Mouse (Mus musculus) brain, adult 2 months (tissue): ENCODE data around the gene Csnk2a1.
A peak's percentile ranks its signal among the peaks of the same experiment; 100 is the strongest.
"Not testable (repeated sequence)": the region's sequence is repeated elsewhere in the genome, so short reads cannot be mapped to it uniquely, and the experiment has no call there.

Source experiments
- DNase-seq: peaks from one replicate; pipeline ENCODE4 v3.0.0; 2011; ENCODE audit warnings: low read depth, low spot score

Csnk2a1 gene

DNA sequence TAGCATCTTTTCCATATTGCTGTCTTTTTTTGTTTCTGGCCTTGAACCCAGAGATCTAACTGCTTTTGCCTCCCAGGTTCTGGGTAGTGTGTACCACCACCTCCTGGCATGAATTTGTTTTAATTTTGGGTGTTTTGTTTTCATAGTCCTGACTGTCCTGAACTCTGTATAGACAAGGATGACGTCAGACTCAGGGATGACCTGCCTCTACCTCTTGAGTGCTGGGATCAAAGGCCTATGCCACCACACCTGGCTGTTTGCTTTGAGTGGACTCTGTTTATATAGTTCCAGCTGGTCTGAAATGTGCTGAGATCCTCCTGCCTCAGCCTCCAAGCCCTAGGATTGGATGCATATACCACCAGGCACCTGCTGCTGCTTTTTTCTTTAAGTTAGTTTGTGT is 11.3 kb downstream of the Csnk2a1 start:
- DNase-seq: no peak

GRCm38 (mm10) chr2:152240580-152240979 is 13.9 kb downstream of the Csnk2a1 start:
- DNase-seq: no peak

- no peak for DNase-seq
These were observed 20.6 kb downstream of the Csnk2a1 start for GRCm38 (mm10) chr2:152247213-152247612.

GRCm38 (mm10) chr2:152250511-152250910 is 23.9 kb downstream of the Csnk2a1 start:
- DNase-seq: no peak

DNA sequence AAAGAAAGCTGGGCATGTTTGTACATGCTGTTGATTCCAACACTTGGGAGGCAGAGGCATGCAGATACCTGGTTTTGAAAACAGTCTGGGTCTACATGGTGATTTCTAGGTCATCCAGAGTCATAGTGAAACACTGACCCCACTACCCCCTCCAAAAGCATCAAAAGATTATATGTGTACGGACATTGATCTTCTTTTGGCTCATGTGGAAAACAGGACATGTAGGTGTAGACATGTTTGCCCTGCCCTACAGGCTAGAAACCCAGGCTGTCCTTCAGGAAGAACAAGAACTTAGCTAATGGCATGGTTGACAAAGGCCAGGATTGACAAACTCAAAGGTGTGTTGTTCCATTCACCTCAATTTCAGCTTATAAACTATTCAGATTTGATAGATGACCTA is 33.1 kb downstream of the Csnk2a1 start:
- DNase-seq: no peak

GRCm38 (mm10) chr2:152273639-152274038 is 47.0 kb downstream of the Csnk2a1 start:
- no peak for DNase-seq

DNA sequence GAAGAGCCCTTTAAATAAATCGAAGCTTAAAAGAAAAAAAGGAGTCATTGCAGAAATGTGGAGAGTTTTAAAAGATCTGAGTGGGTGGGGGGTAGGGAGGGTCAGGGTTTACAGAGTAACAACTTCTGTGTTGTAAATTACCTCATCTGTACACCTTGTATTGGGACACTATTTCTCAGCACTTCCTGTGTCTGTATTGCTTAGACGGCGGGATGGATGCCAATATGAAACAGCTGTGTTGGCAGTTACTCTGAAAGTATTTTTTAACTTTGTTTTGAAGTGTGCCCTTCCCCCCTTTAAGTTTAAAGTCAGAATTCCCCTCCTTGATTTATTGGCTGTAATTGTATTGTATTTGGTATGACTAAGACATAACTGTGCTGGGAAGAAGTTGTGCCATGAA is 54.8 kb downstream of the Csnk2a1 start:
- no peak for DNase-seq

GRCm38 (mm10) chr2:152287560-152287959 is 60.9 kb downstream of the Csnk2a1 start:
- DNase-seq: no peak

DNA sequence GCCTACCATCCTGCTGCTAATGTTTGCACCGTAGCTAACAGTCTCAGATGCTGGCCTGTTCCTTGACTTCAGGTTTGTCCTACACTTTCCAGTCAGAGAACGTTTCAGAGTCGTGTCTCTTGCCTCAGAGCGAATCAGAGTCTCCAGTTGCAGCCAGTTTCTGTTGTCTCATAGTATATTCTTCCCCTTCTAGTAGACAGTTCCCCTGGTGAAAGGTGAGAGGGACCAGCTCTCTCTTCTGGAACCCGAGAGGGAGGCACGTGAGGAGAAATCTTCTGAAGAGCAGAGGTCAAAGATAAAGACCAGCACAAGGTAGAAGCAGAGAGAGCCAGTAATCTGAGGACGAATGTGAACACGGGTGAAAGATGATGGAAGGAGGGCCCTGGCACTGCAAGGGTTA is 61.4 kb downstream of the Csnk2a1 start:
- no peak for DNase-seq

GRCm38 (mm10) chr2:152289623-152290022 is 63.0 kb downstream of the Csnk2a1 start:
- not testable (repeated sequence) for DNase-seq

GRCm38 (mm10) chr2:152292475-152292874 is 65.8 kb downstream of the Csnk2a1 start:
- DNase-seq: no peak

DNA sequence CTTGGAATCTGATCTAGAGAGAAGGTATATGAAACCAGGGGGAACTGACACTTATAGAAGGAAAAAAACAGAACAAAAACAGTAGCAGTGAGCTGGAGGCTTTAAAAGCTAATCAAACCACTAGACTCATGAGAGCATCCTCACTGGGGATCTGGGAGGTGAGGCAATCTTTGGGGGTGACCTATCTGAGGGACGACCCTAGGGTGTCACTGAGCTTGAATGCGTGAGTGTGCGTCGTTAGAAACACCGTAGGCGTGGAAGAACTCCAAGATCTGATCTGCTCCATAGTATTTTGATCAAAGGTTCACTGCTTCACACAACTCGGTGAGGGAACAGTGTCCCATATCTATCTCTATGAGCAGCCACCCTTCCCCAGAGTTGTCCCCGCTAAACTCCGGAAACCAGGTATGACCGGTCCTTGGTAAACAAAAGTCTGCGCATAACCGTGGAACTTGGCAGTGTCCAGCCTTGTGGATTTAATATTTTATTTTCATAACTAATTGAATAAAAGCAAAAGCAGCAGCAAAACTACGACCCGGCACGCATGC is 66.6 kb downstream of the Csnk2a1 start:
- no peak for DNase-seq

DNA sequence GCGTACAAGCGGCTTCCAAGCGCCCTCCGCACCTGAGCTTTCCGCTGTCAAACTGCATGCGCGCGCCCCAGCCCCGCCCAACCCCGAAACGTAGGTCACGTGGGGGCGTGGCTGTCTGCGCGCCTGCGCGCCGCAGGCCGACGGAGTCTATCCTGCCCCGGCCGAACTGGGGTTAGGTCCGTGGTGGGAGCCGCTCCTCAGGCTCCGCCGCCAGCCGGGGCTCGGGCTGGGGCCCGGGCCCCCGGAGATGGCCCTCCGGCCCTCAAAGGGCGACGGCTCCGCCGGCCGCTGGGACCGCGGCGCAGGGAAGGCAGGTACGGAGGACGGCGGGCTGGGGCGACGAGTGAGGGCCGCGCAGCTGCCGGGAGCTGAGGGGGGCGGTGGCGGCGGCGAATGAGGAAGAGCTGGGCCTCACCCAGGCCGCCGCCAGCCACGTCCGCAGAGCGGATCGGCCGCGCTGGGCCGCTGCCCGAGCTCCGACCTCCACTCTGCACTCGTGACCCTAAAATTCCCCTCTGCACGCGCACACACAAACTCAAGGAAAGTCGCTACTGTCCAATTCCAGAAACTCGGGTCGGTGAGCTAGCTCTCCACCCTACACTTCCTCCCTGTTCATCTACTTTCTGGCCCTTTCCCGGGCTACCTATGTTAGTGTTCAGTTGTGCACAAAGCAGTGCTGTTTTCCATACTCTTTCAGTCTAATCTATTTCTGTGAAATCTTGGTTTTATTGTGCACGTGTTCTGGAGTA is 67.3 kb downstream of the Csnk2a1 start, which contains the start of gene Tbc1d20:
Tbc1d20 (plus strand) TSS at position 102 of the 749 bp plus-strand sequence.
- peak; percentile 96 for DNase-seq

DNA sequence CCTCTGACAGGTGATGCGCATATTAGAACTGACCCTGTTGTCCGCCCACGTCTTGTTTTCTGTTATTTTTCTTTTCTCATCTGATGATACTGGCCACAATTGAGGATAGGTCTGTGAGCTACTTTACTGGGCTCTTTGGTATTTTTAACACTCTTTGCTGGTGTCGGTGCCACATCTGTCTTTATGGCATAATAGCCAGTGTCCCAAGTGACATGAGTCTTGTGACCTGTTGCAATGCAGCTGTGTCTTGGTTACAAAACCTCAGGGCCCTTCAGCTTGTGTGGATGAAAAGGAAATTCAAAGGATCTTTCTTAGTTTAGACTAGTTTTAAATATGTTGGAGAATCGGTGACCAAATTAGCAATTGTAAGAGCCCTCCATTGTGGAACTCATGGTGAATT is 67.9 kb downstream of the Csnk2a1 start:
- no peak for DNase-seq

GRCm38 (mm10) chr2:152302862-152303261 is 76.2 kb downstream of the Csnk2a1 start:
- DNase-seq: peak; percentile 73

GRCm38 (mm10) chr2:152303781-152304180 is 77.1 kb downstream of the Csnk2a1 start:
- no peak for DNase-seq

GRCm38 (mm10) chr2:152305480-152305879 is 78.8 kb downstream of the Csnk2a1 start:
- no peak for DNase-seq

DNA sequence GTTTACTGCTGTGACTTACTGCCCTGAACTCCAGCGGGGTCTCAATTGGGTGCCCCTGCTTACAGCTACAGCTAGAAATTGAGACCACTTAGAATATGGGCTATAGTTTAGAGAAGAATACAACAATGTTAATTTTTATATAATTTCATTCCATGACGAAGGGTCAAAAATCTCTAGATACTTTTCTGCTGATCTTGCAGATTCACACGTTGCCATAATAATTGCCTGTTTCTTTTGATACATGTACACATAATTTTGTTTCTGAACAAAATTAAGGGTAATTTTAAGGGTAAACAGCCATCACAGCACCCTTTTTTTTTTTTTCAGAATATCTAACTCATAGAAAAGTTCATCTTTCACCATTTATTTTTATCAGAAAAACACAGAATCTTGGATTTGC is 80.5 kb downstream of the Csnk2a1 start:
- DNase-seq: no peak

- peak; percentile 33 for DNase-seq
These were observed 86.4 kb downstream of the Csnk2a1 start for GRCm38 (mm10) chr2:152312996-152313395.

GRCm38 (mm10) chr2:152313926-152314325 is 87.3 kb downstream of the Csnk2a1 start:
- DNase-seq: no peak

DNA sequence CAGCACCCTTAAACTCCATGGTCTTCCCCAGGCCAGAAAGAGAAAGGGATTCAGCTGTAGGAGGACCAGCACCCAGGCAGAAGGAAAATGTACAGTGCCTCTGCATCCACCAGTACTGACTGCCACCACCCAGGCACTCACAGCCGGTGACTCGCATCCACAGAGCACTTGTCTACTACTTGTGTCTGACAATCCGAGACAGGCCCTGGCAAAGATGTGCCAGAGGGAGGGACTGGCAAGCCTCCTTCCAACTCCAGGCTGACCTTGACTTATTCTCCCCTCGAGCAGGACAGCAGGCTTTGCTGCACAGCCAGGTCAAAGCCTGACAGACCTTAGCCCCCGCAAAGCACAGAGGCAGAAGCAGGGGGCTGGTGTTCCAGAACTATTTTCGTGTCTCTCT is 90.4 kb downstream of the Csnk2a1 start:
- DNase-seq: no peak

DNA sequence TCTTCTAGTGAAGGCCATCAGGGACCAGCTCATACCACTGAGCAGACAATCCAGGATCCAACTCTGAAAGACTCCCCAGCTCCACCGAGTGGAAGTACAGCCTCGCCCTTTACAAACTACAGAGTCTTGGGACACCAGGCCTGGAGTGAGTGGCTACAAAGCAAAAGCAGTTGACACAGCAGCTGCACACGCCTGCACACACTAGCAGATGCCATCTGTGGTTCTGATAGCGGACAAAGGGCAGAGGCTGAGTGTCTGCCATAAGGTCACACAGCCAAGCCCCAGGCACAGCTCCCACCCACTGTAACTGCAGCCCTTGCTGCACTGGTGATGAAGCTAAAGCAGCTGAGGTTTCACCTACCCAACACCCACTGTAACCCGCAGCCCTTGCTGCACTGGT is 94.9 kb downstream of the Csnk2a1 start:
- no peak for DNase-seq

- DNase-seq: no peak
These were observed 95.6 kb downstream of the Csnk2a1 start for GRCm38 (mm10) chr2:152322198-152322597.
